Comparison of ENCODE assay signal across 8 mouse cellular contexts in the genomic region with DNA sequence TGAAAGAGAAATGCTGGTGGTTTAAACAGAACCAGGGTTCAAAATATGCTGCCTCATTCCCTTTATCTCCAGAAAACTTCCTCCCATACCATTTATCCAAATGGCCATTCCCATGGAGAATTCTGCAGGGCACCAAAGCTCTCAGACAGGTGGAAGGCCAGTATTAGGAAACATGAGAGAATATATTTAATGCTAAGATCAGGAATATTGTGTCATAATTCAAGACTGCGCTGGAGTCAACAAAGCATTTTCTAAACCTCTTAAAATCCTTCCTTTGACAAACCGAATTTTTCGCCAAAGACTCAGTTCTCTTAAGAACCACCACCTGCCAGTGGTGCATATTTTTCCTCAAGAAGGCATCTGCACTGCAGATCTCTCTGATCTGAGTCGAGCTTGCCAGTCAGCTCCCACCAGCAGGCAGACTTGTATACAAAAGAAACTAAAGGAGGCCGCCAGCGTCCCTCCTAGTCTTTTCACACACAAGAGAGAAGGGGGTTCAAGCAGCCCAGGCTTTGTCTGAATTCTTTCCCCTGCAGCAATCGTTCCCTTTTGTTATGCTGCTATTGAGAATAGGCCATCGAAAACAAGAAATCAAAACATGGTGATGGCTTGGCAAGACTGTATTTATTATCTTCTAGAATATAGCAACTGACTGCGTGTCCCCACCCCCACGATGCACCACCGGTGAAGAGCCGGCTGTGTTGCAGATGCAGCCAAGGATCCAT. TPM values are rescaled to one million over a fixed set of nuclear protein-coding genes. Genes with fewer than 3 reads are reported as not detected.
DNase-seq lines count a peak whose midpoint lies in the region; ATAC-seq and TF ChIP-seq lines count a peak whose summit lies in the region.

No protein-coding gene starts in this region.

- H3K36me3 ChIP-seq in heart, embryonic 14.5 days (ENCODE audit: control insufficient read depth, insufficient read depth, low read length), result 0 out of 2 replicates have a peak, but pooled peaks cover 7% of the 10 kb centered on the region
- H3K36me3 ChIP-seq in lung, embryonic 15.5 days, result 0 out of 2 replicates have a peak, but pooled peaks cover 4% of the 10 kb centered on the region

- no peak for TF ChIP-seq CTCF in cortical plate, adult 2 months (IDR thresholded peaks at IDR 0.05; ENCODE audit: extremely low read depth, insufficient read depth, low read length)

- peak overlapping the region; percentile 65 for H3K4me2 ChIP-seq in heart, embryonic 14.5 days (ENCODE audit: low read length)
- peak overlapping the region; percentile 61 for H3K4me2 ChIP-seq in lung, embryonic 15.5 days

- TF ChIP-seq POLR2A in cortical plate, adult 2 months (IDR thresholded peaks at IDR 0.05; ENCODE audit: extremely low read depth, insufficient read depth, low read length), result peak; percentile 20; the same call in 1 of the 2 replicates

- H3K9ac ChIP-seq in heart, embryonic 14.5 days (ENCODE audit: low read length), result peak overlapping the region; percentile 99
- H3K9ac ChIP-seq in lung, embryonic 15.5 days, result peak overlapping the region; percentile 91

- H3K9me3 ChIP-seq in heart, embryonic 14.5 days (ENCODE audit: control insufficient read depth, low read length), result no peaks in the 10 kb centered on the region
- no peaks in the 10 kb centered on the region for H3K9me3 ChIP-seq in lung, embryonic 15.5 days

- no peaks in the 10 kb centered on the region for H3K27me3 ChIP-seq in heart, embryonic 14.5 days (ENCODE audit: control insufficient read depth, insufficient read depth, low read length)
- H3K27me3 ChIP-seq in lung, embryonic 15.5 days, result no peaks in the 10 kb centered on the region

- DNase-seq in A20 (ENCODE audit: low read depth, low spot score), result peak; percentile 61
- DNase-seq in MN1 (ENCODE audit: low spot score), result peak; percentile 15
- peak; percentile 38 to 48 for DNase-seq in layer of hippocampus, adult 8-10 months (ENCODE audit: low spot score in 2 of 2)
- peak; percentile 49 for DNase-seq in right cerebral cortex, postnatal 25 days

- H3K4me3 ChIP-seq in cortical plate, adult 2 months (ENCODE audit: insufficient read depth, low read length), result peak overlapping the region; percentile 77
- peak overlapping the region; percentile 99 for H3K4me3 ChIP-seq in heart, embryonic 14.5 days (ENCODE audit: control insufficient read depth in 1 of 2, insufficient read depth in 1 of 2, low read depth in 1 of 2, low read length in 2 of 2)
- peak overlapping the region; percentile 84 for H3K4me3 ChIP-seq in lung, embryonic 15.5 days

- ATAC-seq in heart, embryonic 14.5 days (ENCODE audit: insufficient number of reproducible peaks, insufficient read depth, low FRiP score, low read depth), result no peak
- no peak for ATAC-seq in lung, embryonic 15.5 days (ENCODE audit: borderline replicate concordance, extremely low read depth, low FRiP score, low TSS enrichment)
- ATAC-seq in erythroid progenitor cell, adult 5-6 weeks (replicated peaks; ENCODE audit: low FRiP score, poor library complexity, severe bottlenecking), result no peak

- H3K4me1 ChIP-seq in cortical plate, adult 2 months (ENCODE audit: control insufficient read depth, insufficient read depth, low read length), result peaks cover 2% of the 10 kb centered on the region; the same call in 1 of the 2 replicates
- peaks cover 0 to 13% of the 10 kb centered on the region in 2 experiments; a peak in 2 of 4 replicates for H3K4me1 ChIP-seq in heart, embryonic 14.5 days (ENCODE audit: control insufficient read depth in 2 of 2, insufficient read depth in 2 of 2, low read length in 2 of 2)
- peaks cover 12% of the 10 kb centered on the region for H3K4me1 ChIP-seq in lung, embryonic 15.5 days

- H3K27ac ChIP-seq in cortical plate, adult 2 months (ENCODE audit: insufficient read depth, low read length), result no peak overlapping the region
- peak overlapping the region; percentile 2 to 100; a peak in 2 of 4 replicates for H3K27ac ChIP-seq in heart, embryonic 14.5 days (replicated peaks in 1 of 2; ENCODE audit: control insufficient read depth in 1 of 2, insufficient read depth in 1 of 2, low read depth in 2 of 2, low read length in 2 of 2)
- peak overlapping the region; percentile 99 for H3K27ac ChIP-seq in lung, embryonic 15.5 days

- 12% methylated on average over 12 of the region's 12 CpGs for WGBS in heart, embryonic 14.5 days
- 7% methylated on average over 12 of the region's 12 CpGs for WGBS in lung, embryonic 15.5 days

RNA-seq across cellular contexts. Expression of gene Rtn3, which starts 1.4 kb away (rescaled TPM):
- 810 and 857 TPM in 2 replicates for polyA plus RNA-seq in cortical plate, adult 2 months (2012; rRNA removed)
- polyA plus RNA-seq in heart, embryonic 14.5 days (2014; fragmentation: Nextera tagmentation; extraction: Ambion mirVana), result 108 and 132 TPM in 2 replicates
- total RNA-seq in layer of hippocampus, adult 8-10 months (2022), result 100 to 1,000 TPM; 723 to 801 (median 747) TPM
- 132 and 138 TPM in 2 replicates for polyA plus RNA-seq in lung, embryonic 15.5 days (2015; fragmentation: Nextera tagmentation; extraction: Ambion mirVana)
- total RNA-seq in erythroid progenitor cell, adult 5-6 weeks (2015; ENCODE audit: low replicate concordance), result 110 and 116 TPM in 2 replicates
- total RNA-seq in erythroid progenitor cell, adult 5-6 weeks (2017; ENCODE audit: low replicate concordance), result 55.3 and 60.5 TPM in 2 replicates

RNA-seq across cellular contexts. Expression of gene Atl3, which starts 12.1 kb away (rescaled TPM):
- 17.2 and 19.4 TPM in 2 replicates for polyA plus RNA-seq in cortical plate, adult 2 months (2012; rRNA removed)
- polyA plus RNA-seq in heart, embryonic 14.5 days (2014; fragmentation: Nextera tagmentation; extraction: Ambion mirVana), result 9.1 and 12.1 TPM in 2 replicates
- 10 to 100 TPM; 24.8 to 27.1 (median 26.2) TPM for total RNA-seq in layer of hippocampus, adult 8-10 months (2022)
- polyA plus RNA-seq in lung, embryonic 15.5 days (2015; fragmentation: Nextera tagmentation; extraction: Ambion mirVana), result 19.7 and 21.2 TPM in 2 replicates
- total RNA-seq in erythroid progenitor cell, adult 5-6 weeks (2015; ENCODE audit: low replicate concordance), result 36.8 and 46.9 TPM in 2 replicates
- 49.4 and 53.0 TPM in 2 replicates for total RNA-seq in erythroid progenitor cell, adult 5-6 weeks (2017; ENCODE audit: low replicate concordance)
